Mouse (Mus musculus): ENCODE data around the gene Hip1. TPM values are rescaled to one million over a fixed set of nuclear protein-coding genes. Genes with fewer than 3 reads are reported as not detected.

Gene Hip1
- polyA plus RNA-seq, 1 experiment from 2014 or later = 32.7 TPM

GRCm38 (mm10) chr5:135544032-135544558 lies 825 bp downstream of the Hip1 start:
- H3K4me2 ChIP-seq (ENCODE audit: low read length) = peak overlapping the region; percentile 90
- no peaks in the 10 kb centered on the region for H3K27me3 ChIP-seq (replicated peaks; ENCODE audit: control insufficient read depth, insufficient read depth, low read length)
- H3K36me3 ChIP-seq (ENCODE audit: control insufficient read depth, insufficient read depth, low read length) = no peaks in the 10 kb centered on the region
- peak overlapping the region; percentile 50 for H3K9ac ChIP-seq (ENCODE audit: low read length)
- 5% methylated on average over 15 of the region's 15 CpGs for WGBS
- peak; percentile 60 for DNase-seq (ENCODE audit: low spot score)
- H3K9me3 ChIP-seq (ENCODE audit: control insufficient read depth, low read length) = no peaks in the 10 kb centered on the region
- ATAC-seq (replicated peaks; ENCODE audit: low FRiP score, low TSS enrichment, low read depth) = no peak
- H3K27ac ChIP-seq (ENCODE audit: low read depth) = no peak overlapping the region
- peak overlapping the region; percentile 76 for H3K4me3 ChIP-seq (ENCODE audit: low read depth, low read length)
- 0 out of 2 replicates have a peak, but pooled peaks cover 3% of the 10 kb centered on the region for H3K4me1 ChIP-seq (replicated peaks; ENCODE audit: control insufficient read depth, insufficient read depth, low read length)

DNA sequence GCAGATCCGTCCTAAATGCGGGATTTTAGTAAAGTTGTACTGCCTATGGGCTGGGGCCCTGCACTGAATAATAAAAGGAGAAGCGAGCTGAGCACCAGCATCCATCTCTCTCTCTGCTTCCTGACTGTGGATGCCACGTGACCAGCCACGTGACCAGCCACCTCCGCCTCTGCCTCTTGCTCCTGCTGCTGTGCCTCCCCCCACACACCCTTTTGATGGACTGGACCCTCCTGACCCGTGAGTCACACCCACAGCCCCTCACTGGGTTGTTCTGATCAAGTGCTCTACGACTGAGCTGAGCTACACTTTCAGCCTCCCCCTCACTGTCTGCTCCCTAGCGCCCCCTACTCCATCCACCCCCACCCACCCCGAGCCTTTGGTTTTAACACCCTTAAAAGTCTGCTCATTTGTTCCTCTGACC lies 7.1 kb downstream of the Hip1 start:
- Histone ChIP-seq H3K9me3 (ENCODE audit: control insufficient read depth, low read length) (no peaks in the 10 kb centered on the region), H3K4me1 (replicated peaks; ENCODE audit: control insufficient read depth, insufficient read depth, low read length) (no peaks in the 10 kb centered on the region), H3K4me3 (ENCODE audit: low read depth, low read length) (no peak overlapping the region), H3K4me2 (ENCODE audit: low read length) (no peak overlapping the region), H3K27ac (ENCODE audit: low read depth) (no peak overlapping the region), H3K27me3 (replicated peaks; ENCODE audit: control insufficient read depth, insufficient read depth, low read length) (no peaks in the 10 kb centered on the region), H3K9ac (ENCODE audit: low read length) (no peak overlapping the region), H3K36me3 (ENCODE audit: control insufficient read depth, insufficient read depth, low read length) (no peaks in the 10 kb centered on the region)
- WGBS = 82% methylated on average over 10 of the region's 10 CpGs
- DNase-seq (ENCODE audit: low spot score) (no peak), ATAC-seq (replicated peaks; ENCODE audit: low FRiP score, low TSS enrichment, low read depth) (no peak)

DNA sequence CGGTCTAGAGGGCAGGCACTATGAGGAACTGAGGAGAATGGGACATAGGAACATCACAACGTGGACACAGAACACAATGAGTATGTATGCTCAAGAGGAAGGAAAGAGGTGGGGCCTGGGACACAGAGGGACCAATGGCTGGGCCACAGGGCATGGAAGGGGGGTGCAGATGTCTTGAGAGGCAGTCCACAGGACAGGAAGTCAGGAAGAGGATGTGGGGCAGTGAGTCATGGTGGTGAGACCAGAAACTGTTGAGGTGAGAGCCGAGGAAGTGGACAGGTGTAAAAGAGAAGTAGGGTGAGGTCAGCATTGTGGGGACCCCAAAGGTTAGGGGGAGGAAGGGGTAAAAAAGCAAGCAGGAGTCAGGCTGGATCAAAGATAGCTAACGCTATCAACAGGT lies 7.6 kb downstream of the Hip1 start:
- H3K4me1 ChIP-seq (replicated peaks; ENCODE audit: control insufficient read depth, insufficient read depth, low read length) = no peaks in the 10 kb centered on the region
- DNase-seq (ENCODE audit: low spot score) = no peak
- H3K4me3 ChIP-seq (ENCODE audit: low read depth, low read length) = no peak overlapping the region
- H3K9ac ChIP-seq (ENCODE audit: low read length) = no peak overlapping the region
- WGBS = 78% methylated on average over 4 of the region's 4 CpGs
- H3K4me2 ChIP-seq (ENCODE audit: low read length) = no peak overlapping the region
- no peaks in the 10 kb centered on the region for H3K36me3 ChIP-seq (ENCODE audit: control insufficient read depth, insufficient read depth, low read length)
- ATAC-seq (replicated peaks; ENCODE audit: low FRiP score, low TSS enrichment, low read depth) = no peak
- H3K9me3 ChIP-seq (ENCODE audit: control insufficient read depth, low read length) = no peaks in the 10 kb centered on the region
- H3K27me3 ChIP-seq (replicated peaks; ENCODE audit: control insufficient read depth, insufficient read depth, low read length) = no peaks in the 10 kb centered on the region
- no peak overlapping the region for H3K27ac ChIP-seq (ENCODE audit: low read depth)

DNA sequence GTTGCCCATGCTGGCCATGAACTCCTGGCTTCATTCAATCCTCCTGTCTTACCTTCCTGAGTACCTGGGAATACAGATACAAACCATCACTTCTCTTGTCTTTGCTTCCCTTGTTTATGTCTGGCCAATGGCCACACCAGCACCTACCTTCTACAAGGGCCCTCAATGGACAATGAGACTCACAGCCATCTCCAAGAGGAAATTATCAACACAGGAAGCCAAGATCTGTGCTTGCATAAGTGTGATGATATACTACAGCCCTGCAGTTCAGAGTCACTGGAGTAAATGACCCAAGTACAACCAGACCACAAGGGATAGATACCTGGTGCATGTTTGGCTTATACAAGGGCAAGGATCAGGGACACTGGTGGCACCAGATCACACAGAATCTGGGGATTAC lies 9.1 kb downstream of the Hip1 start:
- Histone ChIP-seq H3K4me2 (ENCODE audit: low read length) (no peak overlapping the region), H3K36me3 (ENCODE audit: control insufficient read depth, insufficient read depth, low read length) (no peaks in the 10 kb centered on the region), H3K9me3 (ENCODE audit: control insufficient read depth, low read length) (no peaks in the 10 kb centered on the region), H3K4me3 (ENCODE audit: low read depth, low read length) (no peak overlapping the region), H3K27ac (ENCODE audit: low read depth) (no peak overlapping the region), H3K4me1 (replicated peaks; ENCODE audit: control insufficient read depth, insufficient read depth, low read length) (0 out of 2 replicates have a peak, but pooled peaks cover 9% of the 10 kb centered on the region), H3K27me3 (replicated peaks; ENCODE audit: control insufficient read depth, insufficient read depth, low read length) (no peaks in the 10 kb centered on the region), H3K9ac (ENCODE audit: low read length) (no peak overlapping the region)
- DNase-seq (ENCODE audit: low spot score) (no peak), ATAC-seq (replicated peaks; ENCODE audit: low FRiP score, low TSS enrichment, low read depth) (no peak)

DNA sequence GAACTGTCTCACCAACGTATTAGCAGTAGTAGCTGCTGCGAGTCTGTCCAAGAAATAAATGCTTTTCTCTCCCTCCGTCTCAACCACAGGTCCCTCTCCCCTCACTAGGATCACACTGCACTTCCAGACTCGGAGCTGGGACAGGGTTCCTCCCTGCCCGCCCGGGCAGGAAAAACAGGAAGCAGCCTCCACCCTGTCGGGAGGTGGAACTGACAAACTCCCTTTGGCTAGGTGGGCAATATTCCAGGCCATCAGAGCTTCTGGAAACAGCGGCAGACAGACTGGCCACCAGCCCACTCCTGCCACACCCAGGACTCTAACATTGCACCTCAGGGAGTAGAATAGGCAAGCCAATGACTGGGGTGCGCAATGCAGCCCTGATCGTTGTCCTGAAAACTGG lies 11.5 kb downstream of the Hip1 start:
- H3K4me3 ChIP-seq (ENCODE audit: low read depth, low read length) = no peak overlapping the region
- no peaks in the 10 kb centered on the region for H3K9me3 ChIP-seq (ENCODE audit: control insufficient read depth, low read length)
- H3K27me3 ChIP-seq (replicated peaks; ENCODE audit: control insufficient read depth, insufficient read depth, low read length) = no peaks in the 10 kb centered on the region
- 70% methylated on average over 10 of the region's 10 CpGs for WGBS
- H3K4me2 ChIP-seq (ENCODE audit: low read length) = no peak overlapping the region
- no peak for ATAC-seq (replicated peaks; ENCODE audit: low FRiP score, low TSS enrichment, low read depth)
- 0 out of 2 replicates have a peak, but pooled peaks cover 9% of the 10 kb centered on the region for H3K4me1 ChIP-seq (replicated peaks; ENCODE audit: control insufficient read depth, insufficient read depth, low read length)
- no peak for DNase-seq (ENCODE audit: low spot score)
- H3K9ac ChIP-seq (ENCODE audit: low read length) = no peak overlapping the region
- H3K27ac ChIP-seq (ENCODE audit: low read depth) = no peak overlapping the region
- H3K36me3 ChIP-seq (ENCODE audit: control insufficient read depth, insufficient read depth, low read length) = no peaks in the 10 kb centered on the region

GRCm38 (mm10) chr5:135531306-135531845 lies 13.5 kb downstream of the Hip1 start:
- Histone ChIP-seq H3K27me3 (replicated peaks; ENCODE audit: control insufficient read depth, insufficient read depth, low read length) (no peaks in the 10 kb centered on the region), H3K4me1 (replicated peaks; ENCODE audit: control insufficient read depth, insufficient read depth, low read length) (0 out of 2 replicates have a peak, but pooled peaks cover 9% of the 10 kb centered on the region), H3K4me2 (ENCODE audit: low read length) (no peak overlapping the region), H3K4me3 (ENCODE audit: low read depth, low read length) (no peak overlapping the region), H3K9me3 (ENCODE audit: control insufficient read depth, low read length) (no peaks in the 10 kb centered on the region), H3K9ac (ENCODE audit: low read length) (no peak overlapping the region), H3K27ac (ENCODE audit: low read depth) (no peak overlapping the region), H3K36me3 (ENCODE audit: control insufficient read depth, insufficient read depth, low read length) (no peaks in the 10 kb centered on the region)
- ATAC-seq (replicated peaks; ENCODE audit: low FRiP score, low TSS enrichment, low read depth) = no peak
- WGBS = 50% methylated on average over 11 of the region's 11 CpGs
- no peak for DNase-seq (ENCODE audit: low spot score)

DNA sequence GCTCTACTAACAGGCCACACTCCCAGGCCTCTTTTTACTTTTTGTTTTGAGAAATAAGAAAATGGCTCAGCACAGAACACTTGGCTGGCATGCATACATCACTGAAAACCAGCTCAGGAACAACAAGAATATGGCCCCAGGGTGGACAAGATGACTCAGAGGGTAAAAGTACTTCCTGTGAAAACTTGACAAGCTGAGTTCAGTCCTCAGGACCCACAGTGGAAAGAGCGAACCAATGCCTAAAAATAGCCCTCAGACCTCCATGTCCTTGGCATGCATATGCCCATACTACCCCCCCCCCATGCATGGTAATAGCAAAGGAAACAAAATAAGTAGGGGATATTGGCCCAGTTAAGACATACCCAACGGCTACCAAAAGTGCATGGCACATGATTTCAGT lies 15.0 kb downstream of the Hip1 start:
- 77% methylated on average over 2 of the region's 2 CpGs for WGBS
- H3K9me3 ChIP-seq (ENCODE audit: control insufficient read depth, low read length) = no peaks in the 10 kb centered on the region

GRCm38 (mm10) chr5:135529310-135529709 lies 15.6 kb downstream of the Hip1 start:
- Histone ChIP-seq H3K36me3 (ENCODE audit: control insufficient read depth, insufficient read depth, low read length) (no peaks in the 10 kb centered on the region), H3K4me2 (ENCODE audit: low read length) (no peak overlapping the region), H3K4me1 (replicated peaks; ENCODE audit: control insufficient read depth, insufficient read depth, low read length) (peaks cover 15% of the 10 kb centered on the region), H3K27me3 (replicated peaks; ENCODE audit: control insufficient read depth, insufficient read depth, low read length) (no peaks in the 10 kb centered on the region), H3K9me3 (ENCODE audit: control insufficient read depth, low read length) (no peaks in the 10 kb centered on the region), H3K4me3 (ENCODE audit: low read depth, low read length) (no peak overlapping the region), H3K27ac (ENCODE audit: low read depth) (no peak overlapping the region), H3K9ac (ENCODE audit: low read length) (no peak overlapping the region)
- DNase-seq (ENCODE audit: low spot score) (no peak), ATAC-seq (replicated peaks; ENCODE audit: low FRiP score, low TSS enrichment, low read depth) (no peak)
- WGBS = 77% methylated on average over 3 of the region's 3 CpGs

More for the DNA sequence above, 15.0 kb downstream of the Hip1 start:
- Histone ChIP-seq H3K36me3 (ENCODE audit: control insufficient read depth, insufficient read depth, low read length) (no peaks in the 10 kb centered on the region), H3K27me3 (replicated peaks; ENCODE audit: control insufficient read depth, insufficient read depth, low read length) (no peaks in the 10 kb centered on the region), H3K4me1 (replicated peaks; ENCODE audit: control insufficient read depth, insufficient read depth, low read length) (peaks cover 15% of the 10 kb centered on the region), H3K4me2 (ENCODE audit: low read length) (no peak overlapping the region), H3K27ac (ENCODE audit: low read depth) (no peak overlapping the region), H3K4me3 (ENCODE audit: low read depth, low read length) (no peak overlapping the region), H3K9ac (ENCODE audit: low read length) (no peak overlapping the region)
- DNase-seq (ENCODE audit: low spot score) = no peak
- ATAC-seq (replicated peaks; ENCODE audit: low FRiP score, low TSS enrichment, low read depth) = no peak

GRCm38 (mm10) chr5:135527986-135528385 lies 16.9 kb downstream of the Hip1 start:
- 47% methylated on average over 7 of the region's 7 CpGs for WGBS
- Histone ChIP-seq H3K4me1 (replicated peaks; ENCODE audit: control insufficient read depth, insufficient read depth, low read length) (peaks cover 15% of the 10 kb centered on the region), H3K27me3 (replicated peaks; ENCODE audit: control insufficient read depth, insufficient read depth, low read length) (no peaks in the 10 kb centered on the region), H3K9me3 (ENCODE audit: control insufficient read depth, low read length) (no peaks in the 10 kb centered on the region), H3K4me3 (ENCODE audit: low read depth, low read length) (no peak overlapping the region), H3K9ac (ENCODE audit: low read length) (no peak overlapping the region), H3K36me3 (ENCODE audit: control insufficient read depth, insufficient read depth, low read length) (no peaks in the 10 kb centered on the region), H3K4me2 (ENCODE audit: low read length) (no peak overlapping the region), H3K27ac (ENCODE audit: low read depth) (no peak overlapping the region)
- DNase-seq (ENCODE audit: low spot score) (no peak), ATAC-seq (replicated peaks; ENCODE audit: low FRiP score, low TSS enrichment, low read depth) (no peak)
